ENCODE assay signal across 8 mouse cellular contexts in genomic region chr13:98891443-98891842, GRCm38 (mm10). TPM values are rescaled to one million over a fixed set of nuclear protein-coding genes. Genes with fewer than 3 reads are reported as not detected.
DNase-seq lines count a peak whose midpoint lies in the region; ATAC-seq and TF ChIP-seq lines count a peak whose summit lies in the region.

No protein-coding gene starts in this region.

- intact Hi-C loops in gastrocnemius, adult 2 months (cut with DNase I) = loop anchor here (5.0 kb wide), 1 partner anchor 201 kb away; no protein-coding TSS in a partner anchor

- H3K36me3 ChIP-seq in forebrain, postnatal 0 days (ENCODE audit: insufficient read depth) = peaks cover 9% of the 10 kb centered on the region
- peaks cover 15% of the 10 kb centered on the region for H3K36me3 ChIP-seq in liver, embryonic 14.5 days (replicated peaks; ENCODE audit: control insufficient read depth, insufficient read depth, low read depth)

- H3K9ac ChIP-seq in forebrain, postnatal 0 days = no peak overlapping the region
- peak overlapping the region; percentile 93 for H3K9ac ChIP-seq in liver, embryonic 14.5 days (replicated peaks)

- H3K4me3 ChIP-seq in gastrocnemius, adult 2 months = peak overlapping the region; percentile 94
- no peak overlapping the region; the same call in 1 of the 2 replicates for H3K4me3 ChIP-seq in forebrain, postnatal 0 days (ENCODE audit: low read depth, low read length)
- peak overlapping the region in 1 of 2 experiments; percentile 90; a peak in 2 of 4 replicates for H3K4me3 ChIP-seq in liver, embryonic 14.5 days (ENCODE audit: insufficient read depth in 1 of 2, low read depth in 2 of 2, low read length in 2 of 2)

- WGBS in forebrain, postnatal 0 days = 18% methylated on average over 8 of the region's 8 CpGs
- WGBS in liver, embryonic 14.5 days (ENCODE audit: insufficient replicate concordance) = 35% methylated on average over 8 of the region's 8 CpGs

- H3K27ac ChIP-seq in gastrocnemius, adult 2 months = peak overlapping the region; percentile 97
- no peak overlapping the region for H3K27ac ChIP-seq in forebrain, postnatal 0 days (ENCODE audit: low read depth, low read length)
- H3K27ac ChIP-seq in liver, embryonic 14.5 days = no peak overlapping the region

- H3K4me1 ChIP-seq in forebrain, postnatal 0 days (ENCODE audit: insufficient read depth) = peaks cover 6% of the 10 kb centered on the region; the same call in 1 of the 2 replicates
- H3K4me1 ChIP-seq in liver, embryonic 14.5 days (replicated peaks; ENCODE audit: control insufficient read depth in 2 of 2, insufficient read depth in 2 of 2, low read length in 1 of 2) = peaks cover 21 to 22% of the 10 kb centered on the region in 2 experiments

- no peak for TF ChIP-seq EP300 in liver, embryonic 14.5 days (IDR thresholded peaks at IDR 0.05; ENCODE audit: low read depth)

- H3K9me3 ChIP-seq in forebrain, postnatal 0 days (ENCODE audit: low read length) = no peaks in the 10 kb centered on the region
- H3K9me3 ChIP-seq in liver, embryonic 14.5 days (ENCODE audit: control insufficient read depth, low read length) = no peaks in the 10 kb centered on the region

- H3K4me2 ChIP-seq in forebrain, postnatal 0 days (ENCODE audit: low read depth) = peak overlapping the region; percentile 95; the same call in 1 of the 2 replicates
- peak overlapping the region; percentile 92 for H3K4me2 ChIP-seq in liver, embryonic 14.5 days (ENCODE audit: low read depth)

- TF ChIP-seq CTCF in gastrocnemius, adult 2 months (IDR thresholded peaks at IDR 0.05) = no peak
- TF ChIP-seq CTCF in forebrain, postnatal 0 days (IDR thresholded peaks at IDR 0.05; ENCODE audit: low read depth) = no peak
- no peak for TF ChIP-seq CTCF in liver, embryonic 14.5 days (IDR thresholded peaks at IDR 0.05; ENCODE audit: low read depth)

- no peak for ATAC-seq in forebrain, postnatal 0 days
- no peak for ATAC-seq in liver, embryonic 14.5 days (ENCODE audit: insufficient read depth)
- no peak for ATAC-seq in cerebellum, adult (ENCODE audit: insufficient number of reproducible peaks, low FRiP score, low TSS enrichment)

- H3K27me3 ChIP-seq in forebrain, postnatal 0 days (ENCODE audit: insufficient read depth, low read length) = no peaks in the 10 kb centered on the region
- no peaks in the 10 kb centered on the region for H3K27me3 ChIP-seq in liver, embryonic 14.5 days (ENCODE audit: control insufficient read depth, insufficient read depth, low read length)

- no peak for DNase-seq in gastrocnemius, adult 2 months
- no peak for DNase-seq in gastrocnemius, postnatal 25 days
- peak; percentile 40 for DNase-seq in 416B (ENCODE audit: low read depth)
- no peak for DNase-seq in forebrain, postnatal 0 days
- DNase-seq in liver, embryonic 14.5 days (ENCODE audit: low read depth in 3 of 3, low spot score in 3 of 3) = no peak
- DNase-seq in right cerebral cortex, postnatal 36 days (ENCODE audit: low spot score in 2 of 2) = no peak
- DNase-seq in adrenal gland, postnatal 10 days = no peak

RNA-seq across cellular contexts. Expression of gene Tnpo1, which starts 34.7 kb away (rescaled TPM):
- total RNA-seq in gastrocnemius, adult 2 months (2021) = 10 to 100 TPM; 32.2 to 39.3 TPM
- total RNA-seq in gastrocnemius, postnatal 25 days (2021) = 10 to 100 TPM; 33.5 to 33.8 TPM
- total RNA-seq in forebrain, postnatal 0 days (2014; rRNA removed) = 70.6 and 73.5 TPM in 2 replicates
- polyA plus RNA-seq in forebrain, postnatal 0 days (2015; fragmentation: Nextera tagmentation; extraction: Ambion mirVana) = 15.1 and 16.2 TPM in 2 replicates
- polyA plus RNA-seq in liver, embryonic 14.5 days (2012; rRNA removed) = 8.9 and 10.5 TPM in 2 replicates
- 13.6 and 13.9 TPM in 2 replicates for polyA plus RNA-seq in liver, embryonic 14.5 days (2014; fragmentation: Nextera tagmentation; extraction: Ambion mirVana)
- 100 to 1,000 TPM in 1 of 2 experiments, 10 to 100 TPM in 1; 97.7 to 115 TPM for total RNA-seq in adrenal gland, postnatal 10 days (2021)
